Mouse (Mus musculus) splenic B cell, adult 2 months (primary cell): ENCODE data around the gene Elof1.
"Not testable (repeated sequence)": the region's sequence is repeated elsewhere in the genome, so short reads cannot be mapped to it uniquely, and the experiment has no call there.

Experiments used
- DNase-seq: peaks from one replicate; pipeline ENCODE4 v3.0.0-alpha.2; 2011; ENCODE audit warnings: low read depth, low spot score
- H3K27me3 ChIP-seq: 2 replicates; pipeline ENCODE4 v1.6.1; 2012; ENCODE audit warnings: mild to moderate bottlenecking, low read length, moderate library complexity, mixed read lengths; ENCODE audit not compliant: control insufficient read depth, poor library complexity, insufficient read depth, severe bottlenecking
- H3K36me3 ChIP-seq: 2 replicates; pipeline ENCODE4 v1.6.1; 2012; ENCODE audit warnings: mild to moderate bottlenecking, low read length, moderate library complexity, mixed read lengths; ENCODE audit not compliant: control insufficient read depth, poor library complexity, insufficient read depth, severe bottlenecking

The Elof1 gene

DNA sequence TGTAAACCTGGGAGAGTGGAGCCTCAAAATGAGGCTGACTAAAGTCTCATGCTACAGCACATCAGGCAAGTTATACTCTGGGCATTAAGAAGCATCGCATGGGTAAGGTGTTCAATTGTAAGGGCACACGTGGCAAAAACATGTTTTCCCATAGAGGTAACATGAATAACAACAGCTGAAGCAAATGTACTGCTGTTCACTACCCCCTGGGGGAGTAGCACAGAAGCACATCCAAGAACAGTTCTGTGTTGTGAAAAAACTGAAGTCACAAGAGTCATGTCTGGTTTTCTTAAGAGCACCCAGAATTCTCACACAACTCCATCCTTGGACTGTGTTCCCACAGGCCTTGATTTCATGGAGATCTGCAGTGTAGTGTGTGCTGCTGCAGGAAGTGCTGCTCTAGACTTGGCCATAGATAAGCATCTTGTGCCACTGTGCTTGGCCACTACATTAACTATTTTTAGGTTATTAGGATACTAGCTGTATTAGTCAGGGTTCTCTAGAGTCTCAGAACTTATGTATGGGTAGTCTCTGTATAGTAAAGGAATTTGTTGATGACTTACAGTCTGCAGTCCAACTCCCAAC is 29.8 kb downstream of the Elof1 start:
- Histone ChIP-seq H3K36me3 (no peaks in the 10 kb centered on the region), H3K27me3 (no peaks in the 10 kb centered on the region)
- DNase-seq: no peak

DNA sequence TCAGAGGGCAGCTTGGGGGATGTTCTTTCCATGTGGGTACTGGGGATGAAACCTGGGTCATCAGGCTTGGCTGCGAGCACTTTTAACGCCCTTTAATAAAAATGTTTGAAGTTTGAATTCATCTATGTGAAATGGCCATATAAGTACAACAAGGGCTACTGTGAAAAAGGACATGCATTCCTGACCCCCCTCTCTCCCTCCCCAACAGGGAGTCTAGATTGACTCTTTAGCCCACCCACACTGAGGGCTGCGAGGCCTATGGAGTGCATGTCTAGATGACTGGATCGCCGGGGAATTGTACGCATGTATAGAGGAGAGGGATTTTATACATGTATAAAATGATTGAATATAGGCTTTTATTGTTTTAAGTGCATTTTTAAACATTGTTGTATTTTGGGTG is 31.0 kb downstream of the Elof1 start:
- H3K36me3 ChIP-seq: no peaks in the 10 kb centered on the region
- DNase-seq: no peak
- H3K27me3 ChIP-seq: no peaks in the 10 kb centered on the region

DNA sequence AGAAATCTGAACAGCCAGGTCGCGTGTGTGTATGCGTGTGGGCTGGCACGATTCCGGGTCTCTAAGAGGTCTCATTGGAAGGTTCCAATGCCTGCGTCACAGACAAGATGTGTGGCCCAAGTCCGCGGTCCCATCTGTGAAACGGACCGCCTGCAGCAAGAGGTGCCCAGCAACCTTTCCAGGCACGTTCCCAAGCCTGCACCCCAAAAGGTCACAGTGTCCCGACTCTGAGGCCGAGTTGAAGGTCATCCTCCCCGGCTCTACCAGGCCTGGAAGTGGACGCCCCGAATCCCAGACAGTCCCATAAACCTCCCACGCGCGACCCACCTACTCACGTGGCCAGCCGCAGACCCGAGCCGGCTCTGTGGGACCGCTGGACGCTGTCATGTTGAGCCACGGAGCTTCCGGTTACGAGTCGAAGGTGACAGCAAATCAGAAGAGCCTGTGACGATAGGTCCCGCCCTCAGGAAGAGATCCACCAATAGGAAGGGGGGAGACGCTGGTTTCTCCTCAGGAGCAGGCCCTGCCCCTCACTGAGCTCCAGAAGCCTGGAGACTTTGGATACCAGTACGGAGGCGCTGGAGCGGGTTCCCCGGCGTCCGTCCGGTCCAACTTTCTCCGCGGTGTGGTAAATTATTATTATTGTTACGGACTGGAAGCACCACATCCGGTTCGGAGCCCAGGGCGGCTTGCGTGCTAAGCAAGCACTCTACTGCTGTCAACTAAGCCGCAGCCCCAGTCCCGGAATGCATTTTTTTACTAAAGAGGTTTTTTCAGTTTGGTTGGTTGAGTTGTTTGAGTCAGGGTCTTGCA is 31.7 kb downstream of the Elof1 start, which contains the start of gene Ecsit:
Gene Ecsit, minus strand, starts transcription at position 417 of the 813 bp plus-strand sequence.
- Histone ChIP-seq H3K27me3 (no peaks in the 10 kb centered on the region), H3K36me3 (no peaks in the 10 kb centered on the region)
- DNase-seq: peak; percentile 95

GRCm38 (mm10) chr9:22084667-22085021 is 32.3 kb downstream of the Elof1 start:
- no peak for DNase-seq
- no peaks in the 10 kb centered on the region for H3K27me3 ChIP-seq
- no peaks in the 10 kb centered on the region for H3K36me3 ChIP-seq

GRCm38 (mm10) chr9:22076223-22076622 is 40.7 kb downstream of the Elof1 start:
- peaks cover 2% of the 10 kb centered on the region; the same call in 1 of the 2 replicates for H3K36me3 ChIP-seq
- no peaks in the 10 kb centered on the region for H3K27me3 ChIP-seq
- DNase-seq: no peak

GRCm38 (mm10) chr9:22075778-22076177 is 41.2 kb downstream of the Elof1 start:
- H3K27me3 ChIP-seq, H3K36me3 ChIP-seq, DNase-seq: not testable (repeated sequence)

DNA sequence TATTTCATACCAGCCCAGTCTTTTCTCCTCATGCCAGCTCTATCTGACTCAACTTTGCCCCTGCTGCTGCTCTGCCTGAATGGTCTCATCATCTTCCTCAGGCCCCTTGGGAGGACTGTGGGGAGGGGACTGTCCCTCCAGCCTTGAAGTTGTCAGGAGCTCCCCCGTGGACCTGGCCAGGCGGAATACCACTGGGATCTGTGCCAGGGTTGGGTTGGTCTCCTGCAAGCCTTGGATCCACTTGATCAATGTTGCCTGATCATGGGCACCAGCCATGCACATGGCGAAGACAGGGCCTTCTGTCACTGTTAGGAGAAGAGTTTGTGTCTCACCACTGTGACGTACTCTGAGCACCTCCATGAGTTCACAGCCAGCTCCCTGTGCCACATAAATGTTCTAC is 44.7 kb downstream of the Elof1 start:
- Histone ChIP-seq H3K36me3 (peaks cover 2% of the 10 kb centered on the region; the same call in 1 of the 2 replicates), H3K27me3 (no peaks in the 10 kb centered on the region)
- no peak for DNase-seq

- DNase-seq: peak; percentile 98
- Histone ChIP-seq H3K27me3 (no peaks in the 10 kb centered on the region), H3K36me3 (no peaks in the 10 kb centered on the region)
Observed at GRCm38 (mm10) chr9:22070791-22071573, 46.0 kb downstream of the Elof1 start, which contains the start of the genes Gm49318 and Zfp653. Gm49318 (minus strand) TSS chr9:22071259. Zfp653 (minus strand) TSS chr9:22071376.

DNA sequence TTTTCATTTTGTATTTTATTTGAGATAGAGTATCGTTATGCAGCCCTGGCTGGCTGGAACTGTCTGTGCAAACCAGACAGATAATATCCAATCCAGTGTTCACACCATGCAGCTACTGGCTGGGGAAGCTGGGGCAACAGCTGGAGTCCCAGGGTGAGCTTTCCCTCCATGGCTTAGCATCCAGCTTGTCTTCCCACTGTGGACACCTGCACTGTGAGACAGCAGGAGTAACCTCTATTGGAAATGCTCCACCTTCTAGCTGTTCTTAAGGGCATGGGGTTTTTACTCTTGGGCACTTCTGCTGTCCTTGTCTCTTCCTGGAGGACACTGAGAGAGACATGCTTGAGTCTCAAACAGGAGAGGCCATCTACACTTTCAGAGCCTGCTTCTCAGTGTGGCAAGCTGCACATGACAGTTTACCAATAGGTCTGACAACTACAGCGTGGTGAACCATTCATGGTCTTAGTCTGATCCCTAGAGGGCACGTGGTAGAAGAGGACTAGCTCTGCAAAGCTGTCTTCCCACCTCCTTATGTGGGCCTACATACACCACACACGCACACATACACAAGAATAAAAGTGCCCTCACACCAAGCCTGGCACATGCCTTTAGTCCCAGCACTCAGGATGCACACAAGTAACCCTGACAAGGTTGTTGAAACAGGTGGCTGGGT is 47.0 kb downstream of the Elof1 start:
- DNase-seq: no peak
- H3K36me3 ChIP-seq: 0 out of 2 replicates have a peak, but pooled peaks cover 2% of the 10 kb centered on the region
- H3K27me3 ChIP-seq: no peaks in the 10 kb centered on the region

DNA sequence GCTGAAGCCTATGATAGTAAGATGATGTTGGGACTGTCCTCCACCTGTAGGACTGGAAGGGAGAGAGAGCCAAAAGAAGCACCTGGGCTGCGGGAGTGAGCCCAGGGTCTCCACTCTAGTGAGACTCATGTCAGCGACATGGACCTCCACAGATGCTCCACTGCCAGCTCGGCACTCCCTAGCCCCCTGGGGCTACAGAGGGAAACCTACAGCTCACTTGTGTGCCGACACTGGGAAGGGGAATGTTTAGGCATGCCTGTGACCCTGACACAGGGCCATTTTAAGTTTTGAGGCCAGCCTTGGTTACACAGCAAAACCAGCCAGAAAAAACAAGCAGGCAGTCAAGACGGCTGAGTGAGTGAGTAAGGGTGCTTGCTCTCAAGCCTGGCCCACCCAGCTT is 49.8 kb downstream of the Elof1 start:
- H3K27me3 ChIP-seq: no peaks in the 10 kb centered on the region
- peaks cover 4% of the 10 kb centered on the region; the same call in 1 of the 2 replicates for H3K36me3 ChIP-seq

DNA sequence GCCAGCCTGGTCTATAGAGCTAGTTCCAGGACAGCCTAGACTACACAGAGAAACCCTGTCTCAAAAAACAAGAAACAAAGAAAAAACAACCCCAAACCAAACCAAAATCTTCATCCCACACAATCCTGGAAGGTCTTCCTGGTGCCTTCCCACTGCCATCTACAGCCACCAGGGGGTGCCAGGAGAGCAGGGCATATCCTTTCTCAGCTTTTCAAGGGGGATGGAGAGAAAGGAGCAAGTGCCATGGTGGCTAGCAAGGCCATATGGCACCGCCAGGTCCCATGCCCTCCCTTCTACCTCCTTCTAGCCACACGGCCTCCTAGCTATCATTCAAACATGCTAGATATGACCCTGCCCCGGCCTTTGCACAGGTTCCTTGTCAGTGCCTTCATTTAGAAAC is 50.5 kb downstream of the Elof1 start:
- peak; percentile 76 for DNase-seq
- Histone ChIP-seq H3K27me3 (no peaks in the 10 kb centered on the region), H3K36me3 (peaks cover 6% of the 10 kb centered on the region; the same call in 1 of the 2 replicates)

More for the DNA sequence above, 49.8 kb downstream of the Elof1 start:
- no peak for DNase-seq

GRCm38 (mm10) chr9:22065642-22066041 is 51.3 kb downstream of the Elof1 start:
- H3K36me3 ChIP-seq: peaks cover 6% of the 10 kb centered on the region; the same call in 1 of the 2 replicates
- no peaks in the 10 kb centered on the region for H3K27me3 ChIP-seq
- no peak for DNase-seq

- no peak for DNase-seq
- Histone ChIP-seq H3K27me3 (no peaks in the 10 kb centered on the region), H3K36me3 (peaks cover 6% of the 10 kb centered on the region; the same call in 1 of the 2 replicates)
Observed at GRCm38 (mm10) chr9:22064341-22064740, 52.6 kb downstream of the Elof1 start.
